Mouse (Mus musculus) neural tube, embryonic 14.5 days (tissue): ENCODE measurements around the gene Spred2. TPM values are rescaled to one million over a fixed set of nuclear protein-coding genes. Genes with fewer than 3 reads are reported as not detected.
"Not testable (repeated sequence)": the region's sequence is repeated elsewhere in the genome, so short reads cannot be mapped to it uniquely, and the experiment has no call there.

Experiments used
- ATAC-seq: fragments of 200-750 bp; cut with Nextera tagmentation; 2 replicates; pipeline ENCODE4 v1.8.0; 2017; ENCODE audit warnings: low read depth, mild to moderate bottlenecking, moderate TSS enrichment, moderate library complexity
- H3K27ac ChIP-seq: fragments of 300-500 bp; sonication (generic); 2 replicates; pipeline ENCODE4 v1.5.1; 2014; ENCODE audit warnings: low read depth, mild to moderate bottlenecking, control low read depth, low read length, moderate library complexity, mixed read lengths
- H3K27me3 ChIP-seq: fragments of 300-500 bp; sonication (generic); 2 replicates; pipeline ENCODE4 v1.6.1; 2014; ENCODE audit warnings: low read length; ENCODE audit not compliant: control insufficient read depth, insufficient read depth
- H3K36me3 ChIP-seq: fragments of 300-500 bp; sonication (generic); 2 replicates; pipeline ENCODE4 v1.6.1; 2014; ENCODE audit warnings: low read length, mixed read lengths; ENCODE audit not compliant: control insufficient read depth, insufficient read depth
- H3K4me1 ChIP-seq: fragments of 300-500 bp; sonication (generic); 2 replicates; pipeline ENCODE4 v1.6.1; 2014; ENCODE audit warnings: low read length; ENCODE audit not compliant: control insufficient read depth, insufficient read depth
- H3K4me2 ChIP-seq: fragments of 300-500 bp; sonication (generic); 2 replicates; pipeline ENCODE4 v1.6.1; 2014; ENCODE audit warnings: mild to moderate bottlenecking, low read depth, low read length, control low read depth
- H3K4me3 ChIP-seq: fragments of 300-500 bp; sonication (generic); 2 replicates; pipeline ENCODE4 v1.5.1; 2014; ENCODE audit warnings: low read depth, low read length, control low read depth, mixed read lengths
- H3K9ac ChIP-seq: fragments of 300-500 bp; sonication (generic); replicated peaks from 2 replicates; pipeline ENCODE4 v1.6.1; 2014; ENCODE audit warnings: low read depth, mild to moderate bottlenecking, control low read depth, low read length, mixed read lengths
- H3K9me3 ChIP-seq: fragments of 300-500 bp; sonication (generic); 2 replicates; pipeline ENCODE4 v1.6.1; 2016; ENCODE audit warnings: low read length; ENCODE audit not compliant: control insufficient read depth
- WGBS: fragments of 180-500 bp; shearing (Covaris S2); extraction: QIAGEN DNeasy Blood & Tissue Kit; methylation state at CpG from one replicate; pipeline ENCODE4 v1.1.7; 2014; 5-methylcytosine and 5-hydroxymethylcytosine counted together
- polyA plus RNA-seq: library from polyadenylated mRNA; unstranded; fragments of >200 nt; fragmentation: Nextera tagmentation; extraction: Ambion mirVana; gene quantifications from 2 replicates; pipeline ENCODE4 v1.2.1, GENCODE M21; 2014

Spred2 gene
- polyA plus RNA-seq, 1 experiment from 2014 or later, result 6.8 TPM

- H3K27ac ChIP-seq, result no peak overlapping the region
- no peak overlapping the region for H3K4me3 ChIP-seq
- no peak for ATAC-seq
- no peaks in the 10 kb centered on the region for H3K36me3 ChIP-seq
- no peaks in the 10 kb centered on the region for H3K27me3 ChIP-seq
- H3K4me1 ChIP-seq, result no peaks in the 10 kb centered on the region
- H3K9ac ChIP-seq, result no peak overlapping the region
- no peak overlapping the region for H3K4me2 ChIP-seq
- WGBS, result 85% methylated on average over 9 of the region's 9 CpGs
- H3K9me3 ChIP-seq, result no peaks in the 10 kb centered on the region
Observed at GRCm38 (mm10) chr11:20027719-20028118, 103.5 kb downstream of the Spred2 start.

- Histone ChIP-seq H3K27ac (no peak overlapping the region), H3K27me3 (no peaks in the 10 kb centered on the region), H3K36me3 (no peaks in the 10 kb centered on the region), H3K4me1 (no peaks in the 10 kb centered on the region), H3K4me2 (no peak overlapping the region), H3K9me3 (no peaks in the 10 kb centered on the region), H3K4me3 (no peak overlapping the region), H3K9ac (no peak overlapping the region)
- WGBS, result 89% methylated on average over 6 of the region's 6 CpGs
- no peak for ATAC-seq
Observed at GRCm38 (mm10) chr11:20028396-20028795, 104.2 kb downstream of the Spred2 start.

- Histone ChIP-seq H3K36me3 (no peaks in the 10 kb centered on the region), H3K4me2 (no peak overlapping the region), H3K4me1 (no peaks in the 10 kb centered on the region), H3K4me3 (no peak overlapping the region), H3K9me3 (no peaks in the 10 kb centered on the region), H3K27me3 (no peaks in the 10 kb centered on the region), H3K27ac (no peak overlapping the region), H3K9ac (no peak overlapping the region)
- ATAC-seq, result no peak
- WGBS, result 91% methylated on average over 4 of the region's 4 CpGs
Observed at GRCm38 (mm10) chr11:20029014-20029413, 104.8 kb downstream of the Spred2 start.

GRCm38 (mm10) chr11:20030973-20031372 lies 106.8 kb downstream of the Spred2 start:
- not testable (repeated sequence) for H3K27ac ChIP-seq, H3K36me3 ChIP-seq, H3K4me2 ChIP-seq, H3K4me3 ChIP-seq, H3K4me1 ChIP-seq, H3K9me3 ChIP-seq, ATAC-seq, H3K9ac ChIP-seq, H3K27me3 ChIP-seq
- 90% methylated on average over 5 of the region's 5 CpGs for WGBS

GRCm38 (mm10) chr11:20031536-20031935 lies 107.4 kb downstream of the Spred2 start:
- no peak overlapping the region for H3K9ac ChIP-seq
- no peaks in the 10 kb centered on the region for H3K27me3 ChIP-seq
- ATAC-seq, result no peak
- H3K4me1 ChIP-seq, result no peaks in the 10 kb centered on the region
- no peaks in the 10 kb centered on the region for H3K36me3 ChIP-seq
- no peak overlapping the region for H3K4me3 ChIP-seq
- H3K9me3 ChIP-seq, result no peaks in the 10 kb centered on the region
- no peak overlapping the region for H3K4me2 ChIP-seq
- 43% methylated on average over 8 of the region's 8 CpGs for WGBS
- no peak overlapping the region for H3K27ac ChIP-seq

GRCm38 (mm10) chr11:20033541-20034160 lies 109.5 kb downstream of the Spred2 start:
- Histone ChIP-seq H3K27me3 (no peaks in the 10 kb centered on the region), H3K4me3 (no peak overlapping the region), H3K4me1 (no peaks in the 10 kb centered on the region), H3K9ac (no peak overlapping the region), H3K9me3 (no peaks in the 10 kb centered on the region), H3K36me3 (no peaks in the 10 kb centered on the region), H3K4me2 (no peak overlapping the region), H3K27ac (no peak overlapping the region)
- 75% methylated on average over 6 of the region's 6 CpGs for WGBS
- no peak for ATAC-seq

- H3K27ac ChIP-seq, result no peak overlapping the region
- no peaks in the 10 kb centered on the region for H3K27me3 ChIP-seq
- no peak overlapping the region for H3K4me2 ChIP-seq
- H3K4me1 ChIP-seq, result no peaks in the 10 kb centered on the region
- H3K9me3 ChIP-seq, result no peaks in the 10 kb centered on the region
- H3K36me3 ChIP-seq, result no peaks in the 10 kb centered on the region
- no peak overlapping the region for H3K4me3 ChIP-seq
- ATAC-seq, result no peak
- WGBS, result 60% methylated on average over 14 of the region's 14 CpGs
- H3K9ac ChIP-seq, result no peak overlapping the region
Observed at GRCm38 (mm10) chr11:20034337-20034947, 110.3 kb downstream of the Spred2 start.

GRCm38 (mm10) chr11:20035343-20035928 lies 111.3 kb downstream of the Spred2 start:
- no peaks in the 10 kb centered on the region for H3K4me1 ChIP-seq
- H3K9me3 ChIP-seq, result no peaks in the 10 kb centered on the region
- H3K4me3 ChIP-seq, result no peak overlapping the region
- H3K4me2 ChIP-seq, result no peak overlapping the region
- no peaks in the 10 kb centered on the region for H3K36me3 ChIP-seq
- WGBS, result 67% methylated on average over 11 of the region's 11 CpGs
- H3K27ac ChIP-seq, result no peak overlapping the region
- no peaks in the 10 kb centered on the region for H3K27me3 ChIP-seq
- no peak for ATAC-seq
- H3K9ac ChIP-seq, result no peak overlapping the region

GRCm38 (mm10) chr11:20035972-20036371 lies 111.8 kb downstream of the Spred2 start:
- H3K4me3 ChIP-seq, result no peak overlapping the region
- no peak overlapping the region for H3K4me2 ChIP-seq
- H3K27me3 ChIP-seq, result no peaks in the 10 kb centered on the region
- no peaks in the 10 kb centered on the region for H3K4me1 ChIP-seq
- H3K27ac ChIP-seq, result no peak overlapping the region
- H3K36me3 ChIP-seq, result no peaks in the 10 kb centered on the region
- no peak overlapping the region for H3K9ac ChIP-seq
- WGBS, result 53% methylated on average over 7 of the region's 7 CpGs
- no peak for ATAC-seq
- no peaks in the 10 kb centered on the region for H3K9me3 ChIP-seq
